Mouse (Mus musculus) liver, embryonic 11.5 days (tissue): ENCODE data around the gene Insyn1. TPM values are rescaled to one million over a fixed set of nuclear protein-coding genes. Genes with fewer than 3 reads are reported as not detected.

Source experiments
- ATAC-seq: fragments of 200-750 bp; cut with Nextera tagmentation; replicated peaks from 2 replicates; pipeline ENCODE4 v1.8.0; 2017; ENCODE audit warnings: moderate number of reproducible peaks, mild to moderate bottlenecking, moderate TSS enrichment, moderate library complexity; ENCODE audit not compliant: low FRiP score
- DNase-seq: peaks from one replicate; pipeline ENCODE4 v3.0.0-alpha.2; 2017; ENCODE audit warnings: low spot score
- H3K27ac ChIP-seq: fragments of 300-500 bp; sonication (generic); 2 replicates; pipeline ENCODE4 v1.5.1; 2014; ENCODE audit warnings: mild to moderate bottlenecking, low read depth, low read length, control low read depth
- H3K27me3 ChIP-seq: fragments of 300-500 bp; sonication (generic); replicated peaks from 2 replicates; pipeline ENCODE4 v1.6.1; 2014; ENCODE audit warnings: low read length, mixed read lengths; ENCODE audit not compliant: control insufficient read depth, insufficient read depth
- H3K36me3 ChIP-seq: fragments of 300-500 bp; sonication (generic); 2 replicates; pipeline ENCODE4 v1.6.1; 2014; ENCODE audit warnings: mild to moderate bottlenecking, low read length, moderate library complexity, mixed read lengths; ENCODE audit not compliant: control insufficient read depth, insufficient read depth
- H3K4me1 ChIP-seq: fragments of 300-500 bp; sonication (generic); replicated peaks from 2 replicates; pipeline ENCODE4 v1.6.1; 2014; ENCODE audit warnings: low read length, mixed read lengths; ENCODE audit not compliant: control insufficient read depth, insufficient read depth
- H3K4me2 ChIP-seq: fragments of 300-500 bp; sonication (generic); 2 replicates; pipeline ENCODE4 v1.6.1; 2014; ENCODE audit warnings: mild to moderate bottlenecking, control low read depth, moderate library complexity
- H3K4me3 ChIP-seq: fragments of 300-500 bp; sonication (generic); 2 replicates; pipeline ENCODE4 v1.5.1; 2014; ENCODE audit warnings: low read depth, low read length, control low read depth
- H3K9ac ChIP-seq: fragments of 300-500 bp; sonication (generic); 2 replicates; pipeline ENCODE4 v1.6.1; 2014; ENCODE audit warnings: low read depth, low read length, control low read depth
- H3K9me3 ChIP-seq: fragments of 300-500 bp; sonication (generic); 2 replicates; pipeline ENCODE4 v1.6.1; 2016; ENCODE audit warnings: low read length, inconsistent platforms, mixed read lengths; ENCODE audit not compliant: control insufficient read depth
- WGBS: fragments of 180-500 bp; shearing (Covaris S2); extraction: QIAGEN DNeasy Blood & Tissue Kit; methylation state at CpG from one replicate; pipeline ENCODE4 v1.1.7; 2014; 5-methylcytosine and 5-hydroxymethylcytosine counted together
- polyA plus RNA-seq: library from polyadenylated mRNA; unstranded; fragments of >200 nt; fragmentation: Nextera tagmentation; extraction: Ambion mirVana; gene quantifications from 2 replicates; pipeline ENCODE4 v1.2.1, GENCODE M21; 2014

Insyn1 gene
- polyA plus RNA-seq, 1 experiment from 2014 or later: 0.30 TPM

DNA sequence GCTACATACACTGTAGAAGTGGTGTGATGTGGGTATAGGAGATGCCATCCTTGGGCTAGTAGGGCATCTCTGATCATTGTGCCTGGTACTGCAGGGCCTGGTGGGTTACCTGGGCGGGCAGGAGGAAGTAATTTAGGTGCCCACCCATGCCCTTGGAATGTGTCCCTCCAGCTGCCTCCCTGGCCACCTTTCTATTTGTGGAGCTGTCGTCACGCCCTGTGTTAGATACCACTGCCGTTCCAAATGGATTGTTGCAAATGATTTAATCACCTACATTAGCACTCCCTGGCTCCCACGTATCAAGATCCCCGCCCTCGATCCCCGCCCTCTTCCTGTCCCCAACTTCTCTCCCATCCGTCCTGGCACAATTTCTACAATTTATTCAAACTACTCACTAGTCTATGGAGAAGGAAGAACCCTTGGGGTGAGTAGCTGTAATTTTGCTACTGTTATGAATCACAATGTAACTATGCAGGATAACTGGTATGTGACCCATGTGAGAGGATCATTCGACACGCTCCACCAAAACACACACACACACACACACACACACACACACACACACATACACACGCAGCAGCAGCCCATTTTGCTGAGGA is 40.3 kb upstream of the Insyn1 start:
- no peaks in the 10 kb centered on the region for H3K9me3 ChIP-seq
- H3K4me3 ChIP-seq: no peak overlapping the region
- ATAC-seq: no peak
- WGBS: 67% methylated on average over 12 of the region's 12 CpGs
- H3K4me2 ChIP-seq: no peak overlapping the region
- H3K36me3 ChIP-seq: no peaks in the 10 kb centered on the region
- H3K27ac ChIP-seq: no peak overlapping the region
- H3K27me3 ChIP-seq: 0 out of 2 replicates have a peak, but pooled peaks cover 4% of the 10 kb centered on the region
- DNase-seq: no peak
- no peak overlapping the region for H3K9ac ChIP-seq
- H3K4me1 ChIP-seq: no peaks in the 10 kb centered on the region

DNA sequence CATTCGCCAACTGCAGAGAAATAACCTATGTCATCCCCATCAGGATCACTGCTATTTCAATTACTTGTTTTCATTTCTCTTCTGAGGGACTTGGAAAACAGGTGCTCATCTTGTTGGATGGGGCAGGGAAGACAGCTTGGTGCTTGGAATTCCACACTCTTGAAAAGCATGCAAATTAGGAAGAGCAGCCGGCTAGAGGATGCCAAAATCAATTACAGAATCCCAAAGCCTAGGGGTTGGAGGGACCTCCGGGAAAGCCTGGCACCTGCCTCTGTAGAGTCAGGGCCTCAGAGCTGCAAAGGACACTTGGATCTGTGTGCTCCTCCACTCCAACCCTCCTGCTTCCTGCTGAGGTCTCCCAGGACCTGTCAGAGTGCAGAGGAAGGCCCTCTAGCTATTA is 38.9 kb upstream of the Insyn1 start:
- 52% methylated on average over 3 of the region's 3 CpGs for WGBS
- no peak overlapping the region for H3K4me2 ChIP-seq
- no peaks in the 10 kb centered on the region for H3K36me3 ChIP-seq
- no peak overlapping the region for H3K4me3 ChIP-seq
- H3K27me3 ChIP-seq: 0 out of 2 replicates have a peak, but pooled peaks cover 6% of the 10 kb centered on the region
- no peak overlapping the region for H3K27ac ChIP-seq
- no peak for DNase-seq
- no peaks in the 10 kb centered on the region for H3K9me3 ChIP-seq
- no peak for ATAC-seq
- no peaks in the 10 kb centered on the region for H3K4me1 ChIP-seq
- no peak overlapping the region for H3K9ac ChIP-seq

GRCm38 (mm10) chr9:58453791-58454378 is 34.5 kb upstream of the Insyn1 start:
- Histone ChIP-seq H3K9ac (no peak overlapping the region), H3K4me3 (no peak overlapping the region), H3K9me3 (no peaks in the 10 kb centered on the region), H3K4me1 (no peaks in the 10 kb centered on the region), H3K27me3 (peaks cover 12% of the 10 kb centered on the region; the same call in 1 of the 2 replicates), H3K4me2 (no peak overlapping the region), H3K27ac (no peak overlapping the region), H3K36me3 (no peaks in the 10 kb centered on the region)
- 55% methylated on average over 5 of the region's 5 CpGs for WGBS
- no peak for ATAC-seq
- DNase-seq: no peak

GRCm38 (mm10) chr9:58454886-58455285 is 33.5 kb upstream of the Insyn1 start:
- no peak overlapping the region for H3K4me3 ChIP-seq
- 39% methylated on average over 3 of the region's 3 CpGs for WGBS
- peaks cover 12% of the 10 kb centered on the region; the same call in 1 of the 2 replicates for H3K27me3 ChIP-seq
- no peak overlapping the region for H3K4me2 ChIP-seq
- ATAC-seq (no peak), DNase-seq (no peak)
- no peak overlapping the region for H3K9ac ChIP-seq
- no peak overlapping the region for H3K27ac ChIP-seq
- H3K4me1 ChIP-seq: no peaks in the 10 kb centered on the region
- H3K9me3 ChIP-seq: no peaks in the 10 kb centered on the region
- H3K36me3 ChIP-seq: no peaks in the 10 kb centered on the region

DNA sequence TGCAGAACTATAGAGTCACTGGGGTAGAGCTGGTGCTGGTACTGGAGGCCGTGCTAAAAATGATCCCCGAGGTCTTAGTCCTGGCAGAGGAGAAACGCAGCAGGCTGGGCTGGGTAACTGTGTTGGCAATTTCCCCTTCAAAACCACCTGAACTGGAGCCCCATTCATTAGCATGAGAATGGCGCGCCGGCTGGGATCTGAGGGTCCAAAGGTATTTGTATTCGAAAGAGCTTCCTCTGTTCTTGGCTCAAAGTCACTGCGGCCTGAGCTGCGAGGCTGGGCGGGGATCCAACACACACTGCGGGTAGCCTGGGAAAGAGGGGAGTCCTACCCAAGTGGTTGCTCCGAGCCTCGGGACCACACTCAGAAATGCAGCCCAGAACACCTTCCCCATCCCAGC is 32.6 kb upstream of the Insyn1 start:
- H3K27me3 ChIP-seq: peaks cover 12% of the 10 kb centered on the region; the same call in 1 of the 2 replicates
- no peak overlapping the region for H3K4me3 ChIP-seq
- H3K27ac ChIP-seq: no peak overlapping the region
- no peak overlapping the region for H3K9ac ChIP-seq
- ATAC-seq (no peak), DNase-seq (no peak)
- no peak overlapping the region for H3K4me2 ChIP-seq
- H3K9me3 ChIP-seq: no peaks in the 10 kb centered on the region
- no peaks in the 10 kb centered on the region for H3K4me1 ChIP-seq
- 27% methylated on average over 13 of the region's 13 CpGs for WGBS
- H3K36me3 ChIP-seq: no peaks in the 10 kb centered on the region

DNA sequence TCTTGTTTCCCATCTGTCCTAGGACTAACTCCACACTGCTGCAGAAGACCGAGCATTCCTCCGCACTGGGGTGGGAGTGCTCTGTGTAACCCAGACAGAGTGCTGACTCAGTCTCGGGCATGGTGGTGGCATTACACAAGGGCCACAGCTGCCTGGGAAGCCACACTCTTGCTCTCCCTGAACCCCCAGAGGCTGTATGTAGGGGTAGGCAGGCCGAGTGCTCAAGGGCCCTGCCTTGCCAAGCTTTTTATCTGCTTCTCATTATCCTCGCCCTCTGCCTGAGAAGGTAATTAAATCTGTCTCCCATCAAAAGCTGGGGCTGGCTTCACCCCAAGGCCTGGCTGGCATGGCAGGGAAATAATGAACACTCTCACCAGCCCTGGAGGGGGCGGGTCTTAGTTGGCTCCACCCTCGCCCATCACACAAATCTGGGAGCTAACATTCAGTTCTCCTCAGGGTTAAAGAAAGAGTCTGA is 30.9 kb upstream of the Insyn1 start:
- Histone ChIP-seq H3K9ac (no peak overlapping the region), H3K4me2 (no peak overlapping the region), H3K4me3 (no peak overlapping the region), H3K36me3 (no peaks in the 10 kb centered on the region), H3K27ac (no peak overlapping the region), H3K4me1 (no peaks in the 10 kb centered on the region), H3K9me3 (no peaks in the 10 kb centered on the region), H3K27me3 (peaks cover 8% of the 10 kb centered on the region; the same call in 1 of the 2 replicates)
- ATAC-seq: no peak
- no peak for DNase-seq
- 59% methylated on average over 7 of the region's 7 CpGs for WGBS

- H3K4me2 ChIP-seq: no peak overlapping the region
- H3K4me1 ChIP-seq: no peaks in the 10 kb centered on the region
- H3K4me3 ChIP-seq: no peak overlapping the region
- ATAC-seq: no peak
- no peaks in the 10 kb centered on the region for H3K36me3 ChIP-seq
- H3K9ac ChIP-seq: no peak overlapping the region
- peaks cover 8% of the 10 kb centered on the region; the same call in 1 of the 2 replicates for H3K27me3 ChIP-seq
- WGBS: 72% methylated on average over 3 of the region's 3 CpGs
- no peak overlapping the region for H3K27ac ChIP-seq
- no peaks in the 10 kb centered on the region for H3K9me3 ChIP-seq
- DNase-seq: no peak
Measured at GRCm38 (mm10) chr9:58458341-58458740, 30.1 kb upstream of the Insyn1 start.

DNA sequence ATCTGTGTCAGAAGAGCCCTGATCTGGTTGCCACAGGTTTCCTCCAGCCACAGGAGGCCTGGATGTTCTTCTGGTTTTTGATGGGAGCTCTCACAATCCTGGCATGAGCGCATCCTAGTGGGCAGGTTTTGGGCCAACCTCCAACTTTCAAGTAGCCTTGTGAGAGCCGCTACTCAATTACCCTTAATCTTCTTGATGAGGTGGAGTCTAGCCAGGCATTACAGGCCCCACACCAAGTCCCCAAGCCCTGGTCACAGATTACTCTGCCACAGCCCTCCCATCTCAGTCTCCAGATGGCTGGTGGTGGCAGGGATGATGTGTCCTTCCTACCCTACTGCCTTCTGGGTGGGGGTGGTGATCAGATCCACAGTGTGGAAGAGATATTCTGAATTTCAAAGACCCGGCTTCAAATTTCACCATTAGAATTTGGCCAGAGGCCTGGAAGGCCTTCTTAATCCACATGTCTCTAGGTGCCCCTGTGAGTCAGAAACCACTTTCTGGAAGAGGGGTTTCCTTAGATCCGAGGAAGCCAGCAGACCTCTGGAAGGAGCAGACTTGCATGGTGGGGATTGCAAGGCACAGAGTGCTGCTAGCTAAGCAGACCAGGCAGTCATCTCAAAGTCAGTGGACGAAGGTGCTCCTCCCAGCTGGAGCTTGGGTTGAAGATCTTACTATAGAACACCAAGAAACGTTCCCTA is 29.4 kb upstream of the Insyn1 start:
- Histone ChIP-seq H3K9me3 (no peaks in the 10 kb centered on the region), H3K4me1 (no peaks in the 10 kb centered on the region), H3K27ac (no peak overlapping the region), H3K4me2 (no peak overlapping the region), H3K9ac (no peak overlapping the region), H3K4me3 (no peak overlapping the region), H3K27me3 (peaks cover 6% of the 10 kb centered on the region; the same call in 1 of the 2 replicates), H3K36me3 (no peaks in the 10 kb centered on the region)
- DNase-seq (no peak), ATAC-seq (no peak)
- WGBS: 74% methylated on average over 6 of the region's 6 CpGs
